Mouse (Mus musculus) embryonic facial prominence, embryonic 15.5 days (tissue): ENCODE measurements around the gene Hpdl. TPM values are rescaled to one million over a fixed set of nuclear protein-coding genes. Genes with fewer than 3 reads are reported as not detected.

Source experiments
- polyA plus RNA-seq: library from polyadenylated mRNA; unstranded; fragments of >200 nt; fragmentation: Nextera tagmentation; extraction: Ambion mirVana; gene quantifications from 2 replicates; pipeline ENCODE4 v1.2.1, GENCODE M21; 2015

Hpdl gene
- polyA plus RNA-seq, 1 experiment from 2014 or later = 0.47 TPM

Other genes starting within 250 kb of the Hpdl start
- gene Ccdc17, start 225.1 kb downstream of the Hpdl start, polyA plus RNA-seq = 15.6 and 25.4 TPM in 2 replicates
- gene Nasp, start 193.8 kb downstream of the Hpdl start, polyA plus RNA-seq = 107 TPM in 2 replicates
- gene Akr1a1, start 170.0 kb downstream of the Hpdl start, polyA plus RNA-seq = 777 and 798 TPM in 2 replicates
- gene Prdx1, start 136.2 kb downstream of the Hpdl start, polyA plus RNA-seq = 1,053 and 1,174 TPM in 2 replicates
- gene Mmachc, start 113.3 kb downstream of the Hpdl start, polyA plus RNA-seq = 21.8 and 22.8 TPM in 2 replicates
- 29.7 and 32.0 TPM in 2 replicates for gene Ccdc163, start 113.2 kb downstream of the Hpdl start, polyA plus RNA-seq
- 7.7 and 8.3 TPM in 2 replicates for gene Tesk2, start 100.8 kb downstream of the Hpdl start, polyA plus RNA-seq
- 35.6 and 36.4 TPM in 2 replicates for gene Toe1, start 14.1 kb downstream of the Hpdl start, polyA plus RNA-seq
- gene Mutyh, start 14.0 kb downstream of the Hpdl start, polyA plus RNA-seq = 13.0 and 14.8 TPM in 2 replicates
- gene Zswim5, start 55.7 kb upstream of the Hpdl start, polyA plus RNA-seq = 0.35 and 0.45 TPM in 2 replicates
- 87.8 and 97.3 TPM in 2 replicates for gene Urod, start 172.7 kb upstream of the Hpdl start, polyA plus RNA-seq
- 13.9 and 14.2 TPM in 2 replicates for gene Hectd3, start 173.6 kb upstream of the Hpdl start, polyA plus RNA-seq
- gene Eif2b3, start 197.7 kb upstream of the Hpdl start, polyA plus RNA-seq = 40.4 and 41.3 TPM in 2 replicates